ENCODE assay signal across 23 mouse cellular contexts in genomic region chr7:26745486-26745885, GRCm38 (mm10). TPM values are rescaled to one million over a fixed set of nuclear protein-coding genes. Genes with fewer than 3 reads are reported as not detected.
"Had no signal": no experiment of that assay in that cellular context is flagged by ENCODE, and none has a peak within 500 bp of the region (broad histone marks: within the 10 kb centered on the region; RNA-seq: fewer than 3 reads in every experiment).

No protein-coding gene starts in this region.

- H3K27me3 ChIP-seq: midbrain, embryonic 12.5 days; neural tube, embryonic 12.5 days; stomach, embryonic 15.5 days had no signal

- ATAC-seq: midbrain, embryonic 16.5 days had no signal

- H3K4me3 ChIP-seq: midbrain, embryonic 10.5 days; midbrain, embryonic 12.5 days; myocyte; neural tube, embryonic 12.5 days; stomach, embryonic 15.5 days had no signal

- H3K4me2 ChIP-seq: lung, embryonic 14.5 days; midbrain, embryonic 12.5 days; neural tube, embryonic 12.5 days; stomach, embryonic 15.5 days had no signal

- H3K27ac ChIP-seq: midbrain, embryonic 10.5 days; midbrain, embryonic 12.5 days; neural tube, embryonic 12.5 days; stomach, embryonic 15.5 days; stomach, postnatal 0 days had no signal

- H3K9ac ChIP-seq: lung, embryonic 14.5 days; midbrain, embryonic 12.5 days; neural tube, embryonic 12.5 days; stomach, embryonic 15.5 days had no signal

- H3K9me3 ChIP-seq: midbrain, embryonic 10.5 days; midbrain, embryonic 12.5 days; neural tube, embryonic 12.5 days; stomach, embryonic 15.5 days had no signal

- H3K36me3 ChIP-seq: midbrain, embryonic 10.5 days; midbrain, embryonic 12.5 days; neural tube, embryonic 12.5 days; stomach, embryonic 15.5 days had no signal

- DNase-seq: lung, adult 18-20 months; lung, embryonic 14.5 days; lung, postnatal 10 days; lung, postnatal 4 days; midbrain, embryonic 14.5 days; right cerebral cortex, postnatal 14 days; thymus, adult 2 months; thymus, postnatal 25 days; thymus, postnatal 4 days had no signal

- H3K4me1 ChIP-seq: midbrain, embryonic 10.5 days; midbrain, embryonic 12.5 days; neural tube, embryonic 12.5 days; stomach, embryonic 15.5 days had no signal

RNA-seq across cellular contexts. Expression of gene Cyp2b19, which starts 11.5 kb away (rescaled TPM):
- total RNA-seq: megakaryocyte, adult 5-6 weeks; megakaryocyte-erythroid progenitor cell, adult 5-6 weeks; neutrophil, adult 5-6 weeks had no signal
- polyA plus RNA-seq: lung, embryonic 14.5 days; lung, embryonic 16.5 days; midbrain, embryonic 10.5 days; myocyte; spleen, adult 2 months; stomach, embryonic 15.5 days; urinary bladder, adult 2 months had no signal

RNA-seq across cellular contexts. Expression of gene Cyp2b23, which starts 59.2 kb away (rescaled TPM):
- total RNA-seq: megakaryocyte, adult 5-6 weeks; megakaryocyte-erythroid progenitor cell, adult 5-6 weeks; neutrophil, adult 5-6 weeks had no signal
- polyA plus RNA-seq: lung, embryonic 14.5 days; lung, embryonic 16.5 days; midbrain, embryonic 10.5 days; midbrain, embryonic 12.5 days; midbrain, embryonic 14.5 days; midbrain, embryonic 16.5 days; myocyte; neural tube, embryonic 12.5 days; neural tube, embryonic 14.5 days; spleen, adult 2 months; stomach, embryonic 15.5 days; stomach, postnatal 0 days; urinary bladder, adult 2 months had no signal
